Mouse (Mus musculus): ENCODE measurements around the gene Mrs2.

Gene Mrs2

DNA sequence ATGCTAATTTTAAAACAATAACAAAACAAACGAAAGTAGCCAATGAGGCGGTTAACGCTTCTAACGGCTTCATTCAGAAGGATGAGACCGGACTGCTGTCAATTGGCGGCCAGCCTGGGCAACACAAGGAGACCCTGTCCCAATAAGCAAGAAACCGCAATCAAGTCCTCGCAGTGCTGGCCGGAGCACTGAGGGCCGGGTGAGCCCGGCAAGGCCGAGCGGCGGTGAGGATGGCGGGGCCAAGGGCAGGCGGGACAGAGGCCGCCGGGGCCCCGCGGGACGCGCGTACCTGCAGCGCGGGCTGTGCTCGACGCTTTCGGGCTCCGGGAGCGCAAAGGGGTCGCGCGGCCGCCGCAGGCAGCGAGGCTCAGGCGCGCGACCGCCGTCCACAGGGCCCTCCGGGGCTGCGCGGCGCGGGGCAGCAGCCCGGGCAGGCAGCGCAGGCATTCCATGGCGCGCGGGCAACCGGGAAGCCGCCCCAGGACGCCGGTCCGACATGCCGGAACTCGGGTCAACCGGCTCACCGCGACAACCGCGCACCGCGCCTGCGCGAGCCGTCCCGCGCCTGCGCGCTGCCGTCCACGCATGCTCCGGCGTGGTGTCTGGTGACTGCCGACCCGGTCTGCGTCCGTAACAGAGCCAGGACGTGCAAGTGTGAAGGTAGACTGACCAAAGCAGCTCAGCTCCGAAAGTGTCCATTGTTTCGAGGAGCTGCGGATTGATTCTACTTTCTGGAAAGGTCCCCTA is at the start of gene Mrs2:
TSS of gene Mrs2 (minus strand) at position 587 of the 747 bp plus-strand sequence.
- DNase-seq (ENCODE audit: low read depth, low spot score) = peak; percentile 95

DNA sequence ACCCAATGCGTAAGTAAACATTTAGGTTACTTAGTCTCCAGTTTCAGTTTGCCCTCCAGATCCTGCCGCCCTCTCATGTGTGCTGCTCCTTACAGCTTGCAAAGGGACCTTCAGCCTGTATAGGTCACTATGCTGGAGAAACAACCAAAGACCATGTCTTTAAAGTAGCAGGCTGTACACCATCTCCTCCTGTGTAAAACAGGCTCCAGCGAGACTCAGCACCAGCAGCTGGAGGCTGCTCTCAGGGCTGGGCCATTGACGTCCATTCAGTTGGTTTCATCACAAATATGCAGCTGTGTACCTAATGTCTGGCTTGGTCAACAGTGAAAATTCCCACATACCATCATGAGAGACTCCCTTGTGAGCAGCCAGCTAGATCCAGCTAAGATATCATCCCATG is 49.6 kb upstream of the Mrs2 start:
- DNase-seq (ENCODE audit: low read depth, low spot score) = no peak

GRCm38 (mm10) chr13:25067183-25067582 is 47.0 kb upstream of the Mrs2 start:
- no peak for DNase-seq (ENCODE audit: low read depth, low spot score)

DNA sequence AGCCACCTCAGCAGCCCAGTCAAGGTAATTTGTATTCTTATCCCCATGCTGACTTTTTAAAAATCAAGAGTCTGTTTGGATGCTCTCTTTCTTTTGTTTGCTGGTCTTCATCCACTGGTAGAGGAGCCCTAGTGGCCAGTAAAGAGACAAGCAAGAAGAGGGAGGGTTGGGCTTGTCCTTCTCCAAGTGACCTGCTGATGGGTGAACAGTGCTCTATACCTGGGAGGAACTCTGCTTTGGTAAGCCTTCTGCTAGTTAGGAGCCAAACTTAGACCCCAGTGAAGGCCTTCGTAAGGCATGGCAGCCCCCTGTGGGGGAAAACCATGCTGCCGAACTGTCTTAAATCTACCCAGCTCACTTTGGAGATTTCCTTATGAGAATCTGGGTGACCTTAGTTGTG is 46.5 kb upstream of the Mrs2 start:
- DNase-seq (ENCODE audit: low read depth, low spot score) = no peak

DNA sequence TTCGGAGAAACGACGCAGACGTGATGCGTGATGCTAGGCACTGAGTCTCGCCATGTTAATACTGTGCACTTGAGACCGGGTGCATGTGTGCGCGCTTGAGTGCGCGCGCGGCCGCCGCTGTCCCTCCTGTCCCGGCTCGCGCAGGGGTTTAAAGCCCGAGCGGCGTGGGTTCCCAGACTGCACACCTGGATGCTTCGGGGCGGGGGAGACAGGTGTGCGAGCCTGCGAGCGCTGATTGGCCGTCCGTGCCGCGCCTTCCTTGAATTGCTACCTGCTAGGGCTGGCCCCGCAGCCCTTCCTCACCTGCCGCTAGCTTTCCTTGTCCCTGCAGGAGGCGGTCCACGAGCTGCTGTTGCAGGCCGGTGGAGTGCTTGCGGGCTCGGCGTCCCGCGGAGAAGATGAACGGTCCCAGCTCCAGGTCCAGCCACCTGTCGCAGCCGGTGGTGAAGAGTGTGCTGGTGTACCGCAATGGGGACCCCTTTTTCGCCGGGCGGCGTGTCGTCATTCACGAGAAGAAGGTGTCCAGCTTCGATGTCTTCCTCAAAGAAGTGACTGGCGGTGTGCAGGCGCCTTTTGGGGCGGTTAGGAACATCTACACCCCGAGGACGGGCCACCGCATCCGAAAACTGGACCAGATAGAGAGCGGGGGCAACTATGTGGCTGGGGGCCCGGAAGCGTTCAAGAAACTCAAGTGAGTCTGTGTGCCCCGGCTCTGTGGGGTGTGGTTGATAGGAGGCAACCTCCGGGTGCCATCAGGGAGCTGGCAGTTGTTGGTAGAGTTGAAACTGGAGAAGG is 35.9 kb upstream of the Mrs2 start, which contains the start of gene Dcdc2a:
TSS of gene Dcdc2a (plus strand) at position 132 of the 795 bp plus-strand sequence.
- no peak for DNase-seq (ENCODE audit: low read depth, low spot score)

DNA sequence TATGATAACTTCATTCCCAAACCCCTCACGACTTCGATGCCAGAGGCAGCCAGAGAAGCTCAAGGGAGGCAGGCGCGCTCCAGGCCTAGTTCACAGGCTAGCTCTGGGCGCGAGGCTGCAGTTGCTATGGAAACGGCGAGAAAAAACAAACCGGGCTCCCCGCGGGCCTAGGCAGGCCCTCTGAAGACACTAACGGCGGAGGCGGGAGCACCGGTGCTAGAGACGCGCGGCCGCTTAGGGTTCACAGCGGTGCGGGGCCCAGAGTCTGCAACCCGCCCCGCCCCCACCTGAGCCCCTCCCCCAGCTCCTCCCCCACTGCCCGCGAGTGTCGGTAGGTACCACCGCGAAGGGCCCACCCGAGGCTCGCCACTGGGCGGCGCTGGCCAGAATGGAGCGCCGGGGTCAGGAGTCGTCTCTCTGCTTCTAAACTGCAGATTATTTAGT is 35.0 kb upstream of the Mrs2 start:
- no peak for DNase-seq (ENCODE audit: low read depth, low spot score)

DNA sequence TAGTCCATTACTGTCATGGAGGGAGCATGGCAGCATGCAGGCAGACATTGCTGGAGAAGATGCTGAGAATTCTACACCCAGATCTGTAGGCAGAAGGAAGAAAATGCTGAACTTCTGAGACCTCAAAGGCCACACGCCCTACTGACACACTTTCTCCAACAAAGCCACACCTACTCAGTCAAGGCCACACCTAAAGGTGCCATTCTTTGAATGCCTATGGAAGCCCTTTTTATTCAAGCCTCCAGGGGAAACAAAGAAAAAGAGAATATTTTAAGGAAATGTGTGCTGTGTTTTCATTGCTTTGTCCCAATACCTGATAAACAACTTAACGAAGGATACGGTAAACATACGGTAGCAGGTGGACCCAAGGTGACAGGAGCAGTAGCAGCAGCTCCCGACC is 32.5 kb upstream of the Mrs2 start:
- DNase-seq (ENCODE audit: low read depth, low spot score) = no peak

DNA sequence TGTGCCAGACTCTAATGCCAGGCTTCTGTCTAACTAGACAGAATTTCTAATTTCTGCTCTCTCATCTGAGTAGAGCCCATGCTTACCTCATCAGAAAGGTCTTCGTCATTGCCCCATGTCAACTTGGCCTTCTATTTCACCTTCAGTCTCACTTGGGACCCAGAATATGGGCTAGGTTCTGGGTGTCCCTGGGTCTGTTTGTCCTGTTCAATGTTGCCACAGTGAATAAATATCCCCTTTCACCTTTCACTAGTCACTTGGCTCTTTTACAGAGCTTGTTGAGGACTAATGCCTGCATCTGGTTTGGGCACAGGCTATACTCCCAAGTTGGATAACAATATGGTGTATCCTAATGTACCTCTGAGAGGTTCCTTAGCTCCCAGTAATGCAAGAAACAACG is 19.3 kb upstream of the Mrs2 start:
- DNase-seq (ENCODE audit: low read depth, low spot score) = no peak

- no peak for DNase-seq (ENCODE audit: low read depth, low spot score)
Measured at GRCm38 (mm10) chr13:25027114-25027425, 6.9 kb upstream of the Mrs2 start.

GRCm38 (mm10) chr13:25026409-25027113 is 6.4 kb upstream of the Mrs2 start:
- no peak for DNase-seq (ENCODE audit: low read depth, low spot score)

DNA sequence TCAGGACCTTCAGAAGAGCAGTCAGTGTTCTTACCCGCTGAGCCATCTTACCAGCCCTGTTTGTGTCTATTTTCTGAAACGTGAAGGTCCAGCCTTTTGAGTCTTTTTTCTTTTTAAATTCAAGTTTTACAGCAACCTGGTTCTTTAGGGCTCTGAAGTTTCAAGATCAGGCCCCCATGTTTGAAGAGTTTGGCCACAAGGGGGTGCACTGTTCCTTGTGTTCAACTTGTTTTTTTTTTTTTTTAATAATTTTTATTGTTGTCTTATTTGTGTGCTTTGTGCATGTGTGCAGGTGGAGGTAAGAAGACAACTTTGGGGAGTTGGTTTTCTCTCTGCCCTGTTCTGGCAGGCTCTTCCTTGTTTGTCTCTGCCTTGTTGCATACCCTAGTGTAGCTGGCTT is 4.5 kb upstream of the Mrs2 start:
- no peak for DNase-seq (ENCODE audit: low read depth, low spot score)

GRCm38 (mm10) chr13:25023129-25023528 is 3.0 kb upstream of the Mrs2 start:
- no peak for DNase-seq (ENCODE audit: low read depth, low spot score)

DNA sequence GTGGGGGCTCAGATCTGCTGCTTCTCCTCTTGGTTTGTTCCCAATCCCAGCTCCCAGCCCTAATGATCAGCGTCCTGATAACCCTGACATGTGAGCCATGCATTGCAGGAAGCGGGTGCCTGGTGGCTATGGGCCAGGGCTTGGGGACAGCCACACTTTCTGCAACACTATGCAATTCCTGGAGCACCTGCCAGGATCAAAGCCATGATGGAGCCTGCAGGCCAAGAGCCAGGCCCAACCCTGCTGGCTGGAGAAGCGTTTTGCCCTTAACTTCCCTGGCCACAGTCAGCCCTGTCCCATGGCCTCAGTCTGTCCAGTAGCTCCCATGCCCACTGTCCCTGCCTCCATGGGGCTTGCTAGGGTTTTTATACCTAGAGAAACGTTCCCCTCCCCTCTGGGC is 2.2 kb upstream of the Mrs2 start:
- DNase-seq (ENCODE audit: low read depth, low spot score) = no peak

DNA sequence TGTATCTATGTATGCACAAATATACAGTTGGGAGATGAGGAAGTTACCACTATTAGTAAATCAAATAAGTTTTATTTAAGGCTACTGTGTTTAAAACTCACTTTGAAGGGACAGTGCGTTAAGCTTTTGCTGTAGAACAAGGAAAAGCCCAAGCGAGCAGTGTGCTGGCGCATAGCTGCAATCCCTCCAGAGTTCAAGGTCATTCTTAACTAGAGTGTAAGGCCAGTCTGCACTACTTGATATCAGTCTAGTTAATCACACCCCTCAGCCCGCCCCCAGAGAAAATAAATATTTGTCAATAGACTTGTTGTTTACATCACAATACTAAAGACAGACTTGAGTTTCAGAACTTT is 337 bp upstream of the Mrs2 start:
- DNase-seq (ENCODE audit: low read depth, low spot score) = no peak

- no peak for DNase-seq (ENCODE audit: low read depth, low spot score)
Measured at GRCm38 (mm10) chr13:25018316-25018715, 1.9 kb downstream of the Mrs2 start.

GRCm38 (mm10) chr13:25007115-25007514 is 13.1 kb downstream of the Mrs2 start:
- DNase-seq (ENCODE audit: low read depth, low spot score) = peak; percentile 5

- DNase-seq (ENCODE audit: low read depth, low spot score) = no peak
Measured at GRCm38 (mm10) chr13:25002965-25003364, 17.2 kb downstream of the Mrs2 start.

GRCm38 (mm10) chr13:24999538-24999937 is 20.6 kb downstream of the Mrs2 start:
- DNase-seq (ENCODE audit: low read depth, low spot score) = no peak

DNA sequence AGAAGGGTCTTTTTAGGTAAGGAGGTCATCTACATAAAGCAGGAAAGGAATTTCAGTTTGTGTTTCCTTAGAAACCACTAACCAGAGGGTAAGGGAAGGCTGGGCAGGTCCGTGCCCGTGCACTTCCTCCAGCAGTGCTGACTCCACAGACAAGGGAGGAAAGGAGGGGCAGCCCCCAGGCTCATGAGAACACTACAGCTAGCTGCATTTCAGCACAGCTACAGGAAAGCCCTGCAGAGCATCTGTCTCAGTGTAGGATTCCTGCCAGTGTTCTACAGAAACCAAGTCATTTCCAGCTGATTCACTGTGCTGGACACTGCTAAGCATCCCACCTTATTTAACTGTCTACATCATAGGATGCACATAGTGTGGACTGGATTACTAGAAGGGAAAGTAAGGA is 27.0 kb downstream of the Mrs2 start:
- DNase-seq (ENCODE audit: low read depth, low spot score) = no peak

- DNase-seq (ENCODE audit: low read depth, low spot score) = no peak
Measured at GRCm38 (mm10) chr13:24989006-24989405, 31.2 kb downstream of the Mrs2 start.

DNA sequence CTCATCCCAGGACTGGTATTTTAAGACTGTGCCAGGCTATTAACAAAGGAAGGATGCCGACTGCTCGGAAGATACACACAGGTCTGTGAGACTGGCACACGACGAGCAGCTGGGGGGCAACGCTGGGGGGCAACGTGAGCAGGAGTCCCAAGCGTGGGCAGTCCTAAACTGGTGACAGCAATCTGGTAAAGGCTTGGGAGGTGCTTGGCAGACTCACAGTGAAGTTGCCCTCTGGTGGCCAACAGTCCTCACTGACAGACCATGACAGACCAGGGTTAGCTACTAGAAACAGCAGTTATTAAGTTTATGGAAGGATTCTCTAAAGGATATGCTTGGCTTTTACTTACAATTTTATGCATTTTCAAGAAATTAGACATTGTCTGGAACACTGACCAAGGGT is 31.8 kb downstream of the Mrs2 start:
- no peak for DNase-seq (ENCODE audit: low read depth, low spot score)

DNA sequence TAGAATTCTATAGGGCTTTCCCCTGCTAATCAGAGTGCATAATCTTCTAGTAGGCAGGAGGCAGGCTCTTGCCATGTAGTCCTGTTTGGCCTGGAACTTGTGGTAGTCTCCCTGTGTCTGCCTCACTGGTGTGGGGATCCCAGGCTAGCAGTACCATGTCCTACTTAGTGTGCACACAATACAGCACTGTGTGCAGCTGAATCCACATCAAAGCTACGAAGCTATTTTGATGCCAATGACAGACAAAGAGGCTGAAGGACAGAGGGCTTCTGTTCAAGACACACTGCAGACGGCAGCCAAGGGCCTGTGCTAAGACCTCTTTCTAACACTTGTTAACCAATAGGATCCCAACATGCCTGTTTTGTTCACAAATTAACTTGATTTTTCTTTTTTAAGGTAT is 34.7 kb downstream of the Mrs2 start:
- no peak for DNase-seq (ENCODE audit: low read depth, low spot score)

GRCm38 (mm10) chr13:24981031-24981430 is 39.1 kb downstream of the Mrs2 start:
- DNase-seq (ENCODE audit: low read depth, low spot score) = no peak
